9 mouse cellular contexts compared by ENCODE assay signal in the genomic region with DNA sequence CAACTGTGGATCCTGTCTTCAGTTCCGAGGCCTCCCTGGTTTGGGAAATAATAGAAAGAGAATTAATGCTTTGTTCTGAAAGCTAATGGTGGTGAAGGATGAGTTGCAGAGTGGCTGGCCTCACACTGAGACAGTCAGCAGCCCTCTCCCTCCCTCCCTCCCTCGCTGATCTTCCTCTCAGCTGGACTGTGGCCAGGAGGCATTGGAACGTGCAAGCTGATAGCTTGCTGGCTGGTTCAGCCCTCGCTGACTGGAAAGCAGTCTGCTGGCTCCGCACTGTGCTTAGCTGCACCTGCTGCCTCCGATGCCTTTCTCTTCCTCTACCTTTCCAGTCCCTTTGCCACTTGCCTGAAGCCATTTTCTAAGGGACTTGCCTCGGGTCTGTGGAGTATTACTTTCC.
DNase-seq lines count a peak whose midpoint lies in the region; ATAC-seq and TF ChIP-seq lines count a peak whose summit lies in the region.
"Had no signal": no experiment of that assay in that cellular context is flagged by ENCODE, and none has a peak within 500 bp of the region (broad histone marks: within the 10 kb centered on the region; RNA-seq: fewer than 3 reads in every experiment).

No protein-coding gene starts in this region.

- H3K36me3 ChIP-seq in intestine, embryonic 16.5 days (ENCODE audit: control insufficient read depth, insufficient read depth, low read length) = no peaks in the 10 kb centered on the region
- no peaks in the 10 kb centered on the region for H3K36me3 ChIP-seq in lung, postnatal 0 days (ENCODE audit: insufficient read depth, low read length)

- no peak overlapping the region for H3K4me3 ChIP-seq in intestine, embryonic 16.5 days (ENCODE audit: low read length)
- no peak overlapping the region for H3K4me3 ChIP-seq in lung, postnatal 0 days (ENCODE audit: low read depth, low read length)
- H3K4me3 ChIP-seq: erythroblast, embryonic 14.5 days had no signal

- no peak for TF ChIP-seq CTCF in lung, postnatal 0 days (IDR thresholded peaks at IDR 0.05)

- WGBS in intestine, embryonic 16.5 days = 18% methylated on average over 7 of the region's 7 CpGs
- WGBS in lung, postnatal 0 days = 21% methylated on average over 7 of the region's 7 CpGs

- H3K27ac ChIP-seq in intestine, embryonic 16.5 days (ENCODE audit: low read length) = no peak overlapping the region
- H3K27ac ChIP-seq in lung, postnatal 0 days (ENCODE audit: low read length) = no peak overlapping the region

- no peaks in the 10 kb centered on the region for H3K27me3 ChIP-seq in intestine, embryonic 16.5 days (replicated peaks; ENCODE audit: control insufficient read depth, insufficient read depth, low read length)
- H3K27me3 ChIP-seq in lung, postnatal 0 days (replicated peaks; ENCODE audit: insufficient read depth, low read length) = no peaks in the 10 kb centered on the region

- no peak overlapping the region for H3K4me2 ChIP-seq in intestine, embryonic 16.5 days (ENCODE audit: low read depth, low read length)
- H3K4me2 ChIP-seq in lung, postnatal 0 days (replicated peaks; ENCODE audit: low read depth, low read length) = no peak overlapping the region

- TF ChIP-seq EP300 in lung, postnatal 0 days (IDR thresholded peaks at IDR 0.05) = no peak

- H3K9ac ChIP-seq in intestine, embryonic 16.5 days (ENCODE audit: low read depth, low read length) = no peak overlapping the region
- no peak overlapping the region for H3K9ac ChIP-seq in lung, postnatal 0 days (replicated peaks; ENCODE audit: low read depth)

- H3K4me1 ChIP-seq in intestine, embryonic 16.5 days (ENCODE audit: control insufficient read depth, insufficient read depth, low read length) = 0 out of 2 replicates have a peak, but pooled peaks cover 2% of the 10 kb centered on the region
- peaks cover 13% of the 10 kb centered on the region for H3K4me1 ChIP-seq in lung, postnatal 0 days (ENCODE audit: insufficient read depth, low read depth, low read length)

- peak; percentile 72 for ATAC-seq in intestine, embryonic 16.5 days
- ATAC-seq in lung, postnatal 0 days = peak; percentile 48; the same call in 1 of the 2 replicates

- H3K9me3 ChIP-seq in intestine, embryonic 16.5 days (ENCODE audit: control insufficient read depth, low read length) = no peaks in the 10 kb centered on the region
- H3K9me3 ChIP-seq in lung, postnatal 0 days (ENCODE audit: low read length) = no peaks in the 10 kb centered on the region

- peak; percentile 7 to 79 for DNase-seq in left cerebral cortex, postnatal 10 days (ENCODE audit: extremely low spot score in 1 of 2, low spot score in 2 of 2)
- DNase-seq in left cerebral cortex, adult 9 months (ENCODE audit: low spot score in 2 of 2) = no peak
- DNase-seq in cerebellum, postnatal 10 days = peak; percentile 96 to 98
- peak; percentile 61 to 81 for DNase-seq in gastrocnemius, postnatal 4 days (ENCODE audit: low spot score in 2 of 2)
- DNase-seq in lung, postnatal 0 days (ENCODE audit: low spot score) = peak; percentile 70
- peak; percentile 55 for DNase-seq in right cerebral cortex, postnatal 14 days
- no peak for DNase-seq in thymus, adult 18-20 months

- intact Hi-C loops in left cerebral cortex, postnatal 10 days (cut with DNase I) = no loop called here

Comparison
In these comparisons a context has a peak if more than half of its experiments do, and no peak if none do; other contexts are left out.
1. DNase-seq: peak in left cerebral cortex, postnatal 10 days (2 of 2), cerebellum, postnatal 10 days (2 of 2), gastrocnemius, postnatal 4 days (2 of 2), lung, postnatal 0 days (single experiment) and right cerebral cortex, postnatal 14 days (single experiment); none in left cerebral cortex, adult 9 months (0 of 2) and thymus, adult 18-20 months (0 of 2).